In genomic region chr5:74067346-74067745, GRCm38 (mm10) we compare ENCODE assay signal across 8 mouse cellular contexts. TPM values are rescaled to one million over a fixed set of nuclear protein-coding genes. Genes with fewer than 3 reads are reported as not detected.
DNase-seq lines count a peak whose midpoint lies in the region; ATAC-seq and TF ChIP-seq lines count a peak whose summit lies in the region.

No protein-coding gene starts in this region.

- intact Hi-C loops in heart, postnatal 25 days (cut with DNase I), result loop anchor here (5.0 to 10.0 kb wide), 3 partner anchors 60 to 1087 kb away; partner anchors contain the start of gene Pdgfra
- intact Hi-C loops in gastrocnemius, postnatal 14 days (cut with DNase I; ENCODE audit: low total_unique reads), result no loop called here

- no peaks in the 10 kb centered on the region for H3K27me3 ChIP-seq in E14TG2a.4 (ENCODE audit: insufficient read depth, low read length)
- no peaks in the 10 kb centered on the region for H3K27me3 ChIP-seq in forebrain, embryonic 16.5 days (replicated peaks; ENCODE audit: control insufficient read depth, insufficient read depth, low read length)
- H3K27me3 ChIP-seq in liver, postnatal 0 days (ENCODE audit: insufficient read depth, low read length), result no peaks in the 10 kb centered on the region

- TF ChIP-seq CTCF in E14TG2a.4 (conservative IDR thresholded peaks at IDR 0.05; ENCODE audit: low read length), result no peak
- no peak for TF ChIP-seq CTCF in liver, postnatal 0 days (IDR thresholded peaks at IDR 0.05; ENCODE audit: low read depth)

- peaks cover 74% of the 10 kb centered on the region for H3K4me1 ChIP-seq in E14TG2a.4 (replicated peaks; ENCODE audit: low read depth, low read length)
- H3K4me1 ChIP-seq in forebrain, embryonic 16.5 days (replicated peaks; ENCODE audit: control insufficient read depth, insufficient read depth, low read length), result peaks cover 28% of the 10 kb centered on the region
- H3K4me1 ChIP-seq in liver, postnatal 0 days (ENCODE audit: insufficient read depth), result peaks cover 49% of the 10 kb centered on the region

- peak overlapping the region; percentile 97 for H3K9ac ChIP-seq in forebrain, embryonic 16.5 days (replicated peaks; ENCODE audit: low read depth, low read length)
- H3K9ac ChIP-seq in liver, postnatal 0 days (replicated peaks), result peak overlapping the region; percentile 85

- ATAC-seq in forebrain, embryonic 16.5 days, result no peak
- no peak for ATAC-seq in liver, postnatal 0 days

- no peak for TF ChIP-seq EP300 in liver, postnatal 0 days (IDR thresholded peaks at IDR 0.05; ENCODE audit: low read depth)

- H3K4me3 ChIP-seq in E14TG2a.4 (replicated peaks; ENCODE audit: low read length), result peak overlapping the region; percentile 93
- H3K4me3 ChIP-seq in forebrain, embryonic 16.5 days (replicated peaks; ENCODE audit: low read length), result peak overlapping the region; percentile 89
- H3K4me3 ChIP-seq in liver, postnatal 0 days (ENCODE audit: low read depth, low read length), result peak overlapping the region; percentile 91

- peak; percentile 93 for DNase-seq in heart, adult 11 months
- no peak for DNase-seq in heart, postnatal 25 days (ENCODE audit: low spot score)
- DNase-seq in liver, postnatal 0 days, result no peak
- DNase-seq in adrenal gland, postnatal 4 days (ENCODE audit: low spot score in 2 of 2), result no peak
- no peak for DNase-seq in gastrocnemius, postnatal 14 days
- no peak for DNase-seq in gastrocnemius, postnatal 10 days

- no peaks in the 10 kb centered on the region for H3K36me3 ChIP-seq in E14TG2a.4 (ENCODE audit: insufficient read depth, low read length)
- H3K36me3 ChIP-seq in forebrain, embryonic 16.5 days (ENCODE audit: control insufficient read depth, insufficient read depth), result no peaks in the 10 kb centered on the region
- no peaks in the 10 kb centered on the region for H3K36me3 ChIP-seq in liver, postnatal 0 days (replicated peaks; ENCODE audit: insufficient read depth, low read length)

- 16% methylated on average over 4 of the region's 4 CpGs for WGBS in forebrain, embryonic 16.5 days
- WGBS in liver, postnatal 0 days (ENCODE audit: insufficient replicate concordance), result 29% methylated on average over 4 of the region's 4 CpGs

- peak overlapping the region; percentile 98 for H3K4me2 ChIP-seq in forebrain, embryonic 16.5 days (ENCODE audit: low read length)
- peak overlapping the region; percentile 82 for H3K4me2 ChIP-seq in liver, postnatal 0 days (ENCODE audit: low read depth, low read length)

- no peaks in the 10 kb centered on the region for H3K9me3 ChIP-seq in E14TG2a.4 (ENCODE audit: low read length)
- no peaks in the 10 kb centered on the region for H3K9me3 ChIP-seq in forebrain, embryonic 16.5 days (ENCODE audit: control insufficient read depth, low read length)
- H3K9me3 ChIP-seq in liver, postnatal 0 days (ENCODE audit: low read length), result no peaks in the 10 kb centered on the region

- no peak overlapping the region for H3K27ac ChIP-seq in forebrain, embryonic 16.5 days (ENCODE audit: low read length)
- H3K27ac ChIP-seq in liver, postnatal 0 days (ENCODE audit: low read depth), result peak overlapping the region; percentile 84; the same call in 1 of the 2 replicates

RNA-seq across cellular contexts. Expression of gene Usp46, which starts 0.9 kb away (rescaled TPM):
- 10 to 100 TPM; 40.6 to 41.3 TPM for total RNA-seq in heart, postnatal 25 days (2021)
- 32.5 and 35.1 TPM in 2 replicates for polyA plus RNA-seq in forebrain, embryonic 16.5 days (2015; fragmentation: Nextera tagmentation; extraction: Ambion mirVana)
- polyA plus RNA-seq in liver, postnatal 0 days (2015; fragmentation: Nextera tagmentation; extraction: Ambion mirVana), result 10.1 and 12.6 TPM in 2 replicates
- total RNA-seq in adrenal gland, postnatal 4 days (2021), result 10 to 100 TPM; 42.6 to 45.0 TPM
- total RNA-seq in gastrocnemius, postnatal 14 days (2021), result 10 to 100 TPM; 13.4 to 14.4 TPM
- 10 to 100 TPM; 21.7 to 21.8 TPM for total RNA-seq in gastrocnemius, postnatal 10 days (2021)
